Mouse (Mus musculus) cerebellum, adult 2 months (tissue): ENCODE measurements around the gene Scfd2.

Experiments
- CTCF ChIP-seq: fragments of 200-500 bp; IDR thresholded peaks from 2 replicates; pipeline ENCODE4 v1.5.1; 2011; ENCODE audit warnings: low read depth, mild to moderate bottlenecking, control low read depth, low read length, moderate library complexity, borderline replicate concordance; ENCODE audit not compliant: insufficient read depth
- POLR2A ChIP-seq: fragments of 200-500 bp; IDR thresholded peaks from 2 replicates; pipeline ENCODE4 v1.6.1; 2011; ENCODE audit warnings: low read length, control low read depth, borderline replicate concordance; ENCODE audit not compliant: insufficient read depth

- TF ChIP-seq POLR2A (no peak), CTCF (no peak)
Observed at GRCm38 (mm10) chr5:74228938-74229337, 302.6 kb downstream of the Scfd2 start.
